Mouse (Mus musculus) lung, postnatal 0 days (tissue): ENCODE results near the gene Abl1.

Experiments
- CTCF ChIP-seq: IDR thresholded peaks from 2 replicates; pipeline ENCODE4 v1.5.1; 2016; ENCODE audit warnings: antibody characterized with exemption, mild to moderate bottlenecking
- EP300 ChIP-seq: IDR thresholded peaks from 2 replicates; pipeline ENCODE4 v1.6.1; 2016; ENCODE audit warnings: antibody characterized with exemption, mild to moderate bottlenecking, control low read depth

GRCm38 (mm10) chr2:31719202-31719880, 31.2 kb downstream of the Abl1 start:
- TF ChIP-seq CTCF: no peak
- TF ChIP-seq EP300: no peak
